Mouse (Mus musculus) MEL (cell line): Measurements from ENCODE around the gene Chrm3.

Experiments
- CHD2 ChIP-seq: IDR thresholded peaks from 2 replicates; pipeline ENCODE4 v1.6.1; 2011; ENCODE audit warnings: low read length, improper control_type of control experiment
- CTCF ChIP-seq, 3 experiments: IDR thresholded peaks in 2 of 3; conservative IDR thresholded peaks in 1 of 3; 2 replicates each; pipeline ENCODE4 v1.5.1; 2011 to 2012; ENCODE audit warnings: low read length in 3 of 3, low read depth in 2 of 3, mild to moderate bottlenecking in 2 of 3, improper control_type of control experiment in 1 of 3, inconsistent platforms in 1 of 3, mixed read lengths in 1 of 3, moderate library complexity in 1 of 3; ENCODE audit not compliant: control insufficient read depth in 1 of 3, insufficient read depth in 1 of 3, poor library complexity in 1 of 3, severe bottlenecking in 1 of 3
- EP300 ChIP-seq, 2 experiments: IDR thresholded peaks; 2 replicates each; pipeline ENCODE4 v1.6.1; 2011; ENCODE audit warnings: improper control_type of control experiment in 2 of 2, low read length in 2 of 2, low read depth in 1 of 2, mild to moderate bottlenecking in 1 of 2
- GATA1 ChIP-seq: IDR thresholded peaks from 2 replicates; pipeline ENCODE4 v1.6.1; 2011; ENCODE audit warnings: low read depth, low read length, improper control_type of control experiment
- POLR2A ChIP-seq, 2 experiments: IDR thresholded peaks; 2 replicates each; pipeline ENCODE4 v1.6.1; 2011 to 2012; ENCODE audit warnings: low read length in 2 of 2, mild to moderate bottlenecking in 2 of 2, control low read depth in 1 of 2, improper control_type of control experiment in 1 of 2, low read depth in 1 of 2, moderate library complexity in 1 of 2; ENCODE audit not compliant: control insufficient read depth in 1 of 2, insufficient read depth in 1 of 2, poor library complexity in 1 of 2
- RAD21 ChIP-seq: IDR thresholded peaks from 2 replicates; pipeline ENCODE4 v1.6.1; 2011; ENCODE audit warnings: mild to moderate bottlenecking, low read depth, low read length, improper control_type of control experiment
- RCOR1 ChIP-seq: IDR thresholded peaks from 2 replicates; pipeline ENCODE4 v1.6.1; 2012; ENCODE audit warnings: low read depth, mild to moderate bottlenecking, inconsistent platforms, low read length, improper control_type of control experiment
- ZKSCAN1 ChIP-seq: IDR thresholded peaks from 2 replicates; pipeline ENCODE4 v1.6.1; 2012; ENCODE audit warnings: low read depth, mild to moderate bottlenecking, inconsistent platforms, low read length, improper control_type of control experiment, moderate library complexity

DNA sequence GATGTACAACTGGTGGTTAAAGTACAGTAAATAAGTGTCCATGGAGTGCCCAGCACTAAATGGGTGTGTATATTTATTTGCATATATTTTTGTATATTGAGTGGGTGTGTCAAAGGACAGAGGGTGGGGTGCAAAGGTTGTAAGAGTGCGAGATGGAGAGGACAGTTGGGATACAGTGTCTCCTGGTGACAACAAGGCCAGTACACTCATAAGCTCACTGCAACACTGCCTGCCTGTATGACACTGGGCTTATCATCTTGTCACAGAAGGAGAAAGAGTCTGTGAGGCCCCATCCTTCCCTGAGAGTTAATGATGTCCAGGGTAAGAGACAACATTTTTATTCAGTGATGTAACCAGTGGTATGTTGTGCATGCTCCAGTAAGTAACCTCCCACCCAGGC is 439.5 kb downstream of the Chrm3 start:
- TF ChIP-seq GATA1 (no peak), CHD2 (no peak), EP300 (IDR thresholded peaks at IDR 0.05; ENCODE audit: low read depth in 1 of 2, low read length in 2 of 2) (no peak), POLR2A (IDR thresholded peaks at IDR 0.05; ENCODE audit: control insufficient read depth in 1 of 2, insufficient read depth in 1 of 2, low read depth in 1 of 2, low read length in 2 of 2, poor library complexity in 1 of 2) (no peak), RCOR1 (no peak), CTCF (IDR thresholded peaks at IDR 0.05 in 2 of 3, conservative IDR thresholded peaks at IDR 0.05 in 1 of 3; ENCODE audit: control insufficient read depth in 1 of 3, insufficient read depth in 1 of 3, low read depth in 2 of 3, low read length in 3 of 3, poor library complexity in 1 of 3, severe bottlenecking in 1 of 3) (no peak), RAD21 (no peak), ZKSCAN1 (no peak)
